Mouse (Mus musculus) embryonic fibroblast, embryonic 13.5 days (primary cell): ENCODE data around the gene Rbms1.

Experiments used
- CTCF ChIP-seq: IDR thresholded peaks from 2 replicates; pipeline ENCODE4 v1.5.1; 2011; ENCODE audit warnings: mild to moderate bottlenecking, control low read depth, low read length, moderate library complexity, borderline replicate concordance; ENCODE audit not compliant: insufficient read depth
- POLR2A ChIP-seq: IDR thresholded peaks from 2 replicates; pipeline ENCODE4 v1.6.1; 2011; ENCODE audit warnings: low read depth, mild to moderate bottlenecking, control low read depth, low read length, moderate library complexity

DNA sequence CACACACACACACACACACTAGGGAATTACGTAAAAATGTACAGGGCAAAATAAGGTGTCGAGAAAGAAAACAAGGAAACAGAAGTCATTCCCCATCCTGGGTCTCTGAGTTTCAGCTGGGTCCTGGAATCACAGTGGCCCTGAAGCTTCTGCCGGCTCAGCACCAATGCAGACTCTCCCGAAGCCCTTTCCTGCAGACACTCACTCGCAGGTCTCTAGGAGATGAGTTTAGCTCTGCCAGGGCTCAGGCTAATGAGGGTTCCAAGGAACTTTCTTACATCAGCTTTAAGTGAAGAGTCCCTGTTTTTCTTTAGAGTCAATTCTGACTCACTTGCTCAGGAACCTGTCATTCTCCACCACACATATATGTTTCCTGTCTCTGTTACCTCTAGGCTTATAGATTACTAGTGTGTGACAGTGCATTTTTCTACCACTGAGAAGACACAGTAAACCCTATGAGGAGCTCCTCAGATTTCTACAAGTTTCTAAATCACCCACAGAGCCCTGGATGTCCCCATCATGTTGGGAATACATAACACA, 98.7 kb downstream of the Rbms1 start:
- TF ChIP-seq CTCF (no peak), POLR2A (no peak)
